Mouse (Mus musculus): ENCODE measurements around the gene Sod2.

DNA sequence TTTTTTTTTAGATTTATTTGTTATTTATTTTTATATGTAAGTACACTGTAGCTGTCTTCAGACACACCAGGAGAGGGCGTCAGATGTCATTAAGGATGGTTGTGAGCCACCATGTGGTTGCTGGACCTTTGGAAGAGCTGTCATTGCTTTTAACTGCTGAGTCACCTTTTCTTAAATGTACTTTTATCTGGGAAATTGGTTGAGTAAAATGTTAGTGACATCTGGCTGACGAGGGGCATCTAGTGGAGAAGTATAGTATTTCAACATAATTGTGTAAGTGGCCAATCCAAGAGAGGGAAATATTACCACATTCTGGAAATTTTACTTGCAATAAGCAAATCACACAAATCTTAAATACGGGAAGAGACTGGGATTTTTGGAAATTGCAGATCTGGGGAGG lies 3.2 kb downstream of the Sod2 start:
- TF ChIP-seq POLR2A (IDR thresholded peaks at IDR 0.05; ENCODE audit: insufficient read depth, low read length) (no peak), CTCF (IDR thresholded peaks at IDR 0.05; ENCODE audit: low read depth, low read length) (no peak), EP300 (IDR thresholded peaks at IDR 0.05; ENCODE audit: insufficient read depth, low read depth, low read length) (no peak)
